Mouse (Mus musculus) midbrain, embryonic 16.5 days (tissue): ENCODE data around the gene Slc7a14. TPM values are rescaled to one million over a fixed set of nuclear protein-coding genes. Genes with fewer than 3 reads are reported as not detected.

Source experiments
- ATAC-seq: fragments of 200-750 bp; cut with Nextera tagmentation; 2 replicates; pipeline ENCODE4 v1.8.0; 2017; ENCODE audit warnings: moderate TSS enrichment
- H3K27ac ChIP-seq: fragments of 300-500 bp; sonication (generic); 2 replicates; pipeline ENCODE4 v1.5.1; 2014; ENCODE audit warnings: mild to moderate bottlenecking, low read length, mixed read lengths
- H3K27me3 ChIP-seq: fragments of 300-500 bp; sonication (generic); 2 replicates; pipeline ENCODE4 v1.6.1; 2014; ENCODE audit warnings: low read depth, low read length, mixed read lengths; ENCODE audit not compliant: control insufficient read depth, insufficient read depth
- H3K36me3 ChIP-seq: fragments of 300-500 bp; sonication (generic); 2 replicates; pipeline ENCODE4 v1.6.1; 2014; ENCODE audit warnings: mild to moderate bottlenecking, low read length, moderate library complexity, mixed read lengths; ENCODE audit not compliant: control insufficient read depth, insufficient read depth
- H3K4me1 ChIP-seq: fragments of 300-500 bp; sonication (generic); 2 replicates; pipeline ENCODE4 v1.6.1; 2014; ENCODE audit warnings: mild to moderate bottlenecking, low read length, mixed read lengths; ENCODE audit not compliant: control insufficient read depth, insufficient read depth
- H3K4me2 ChIP-seq: fragments of 300-500 bp; sonication (generic); 2 replicates; pipeline ENCODE4 v1.6.1; 2014; ENCODE audit warnings: mild to moderate bottlenecking, low read length, mixed read lengths
- H3K4me3 ChIP-seq: fragments of 300-500 bp; sonication (generic); 2 replicates; pipeline ENCODE4 v1.5.1; 2014; ENCODE audit warnings: low read depth, mild to moderate bottlenecking, low read length, moderate library complexity, mixed read lengths
- H3K9ac ChIP-seq: fragments of 300-500 bp; sonication (generic); 2 replicates; pipeline ENCODE4 v1.6.1; 2014; ENCODE audit warnings: low read depth, low read length, mixed read lengths
- H3K9me3 ChIP-seq: fragments of 300-500 bp; sonication (generic); replicated peaks from 2 replicates; pipeline ENCODE4 v1.6.1; 2014; ENCODE audit warnings: mild to moderate bottlenecking, low read length, mixed read lengths; ENCODE audit not compliant: control insufficient read depth, poor library complexity, severe bottlenecking
- WGBS: fragments of 180-500 bp; shearing (Covaris S2); extraction: QIAGEN DNeasy Blood & Tissue Kit; methylation state at CpG from one replicate; pipeline ENCODE4 v1.1.7; 2014; 5-methylcytosine and 5-hydroxymethylcytosine counted together
- polyA plus RNA-seq: library from polyadenylated mRNA; unstranded; fragments of >200 nt; fragmentation: Nextera tagmentation; extraction: Ambion mirVana; gene quantifications from 2 replicates; pipeline ENCODE4 v1.2.1, GENCODE M21; 2015

Gene Slc7a14
- polyA plus RNA-seq, 1 experiment from 2014 or later, result 8.1 TPM

DNA sequence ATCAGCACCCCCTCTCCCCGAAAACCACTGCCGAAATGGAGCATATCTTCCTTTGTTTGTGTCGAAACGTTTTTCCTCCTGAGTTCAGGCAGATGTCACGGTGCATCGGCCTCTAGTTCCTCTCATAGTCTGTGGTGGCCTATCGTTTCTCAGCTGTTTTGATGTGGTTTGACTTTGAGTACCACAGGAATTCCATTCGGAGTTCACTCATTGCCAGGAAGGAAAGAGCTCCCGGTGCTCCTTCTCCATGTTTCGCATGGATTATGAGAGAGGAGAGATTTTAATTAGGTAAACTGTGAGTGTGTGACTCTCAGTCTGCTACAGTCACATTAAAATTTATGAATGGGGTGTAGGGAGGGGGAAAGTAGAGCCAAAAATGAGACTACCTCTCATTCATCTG is 150.1 kb downstream of the Slc7a14 start:
- no peaks in the 10 kb centered on the region for H3K9me3 ChIP-seq
- no peaks in the 10 kb centered on the region for H3K36me3 ChIP-seq
- H3K4me2 ChIP-seq, result no peak overlapping the region
- no peak for ATAC-seq
- H3K27ac ChIP-seq, result no peak overlapping the region
- no peak overlapping the region for H3K4me3 ChIP-seq
- H3K4me1 ChIP-seq, result no peaks in the 10 kb centered on the region
- 69% methylated on average over 10 of the region's 10 CpGs for WGBS
- H3K9ac ChIP-seq, result no peak overlapping the region
- H3K27me3 ChIP-seq, result no peaks in the 10 kb centered on the region

DNA sequence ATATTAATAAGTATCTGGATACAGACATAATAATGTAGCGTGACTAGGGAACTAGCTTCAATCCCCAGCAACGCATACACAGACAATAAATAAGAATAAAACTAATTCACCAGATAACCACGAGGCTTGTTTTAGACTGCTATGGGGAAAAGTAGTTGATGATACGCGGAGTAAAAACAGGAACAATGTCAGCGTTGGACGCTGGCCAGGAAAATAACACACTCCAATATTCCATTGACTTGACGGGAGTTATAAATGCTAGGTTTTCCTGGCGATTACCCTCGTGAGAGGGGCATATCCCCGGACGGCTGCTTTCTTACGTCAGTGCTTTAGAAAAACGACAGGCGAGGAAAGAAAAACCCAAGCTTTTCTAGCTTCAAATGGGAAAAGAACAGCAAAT is 152.4 kb downstream of the Slc7a14 start:
- ATAC-seq, result no peak
- no peak overlapping the region for H3K4me2 ChIP-seq
- no peaks in the 10 kb centered on the region for H3K36me3 ChIP-seq
- no peaks in the 10 kb centered on the region for H3K27me3 ChIP-seq
- WGBS, result 79% methylated on average over 15 of the region's 15 CpGs
- H3K4me1 ChIP-seq, result no peaks in the 10 kb centered on the region
- H3K27ac ChIP-seq, result no peak overlapping the region
- H3K4me3 ChIP-seq, result no peak overlapping the region
- no peaks in the 10 kb centered on the region for H3K9me3 ChIP-seq
- no peak overlapping the region for H3K9ac ChIP-seq

DNA sequence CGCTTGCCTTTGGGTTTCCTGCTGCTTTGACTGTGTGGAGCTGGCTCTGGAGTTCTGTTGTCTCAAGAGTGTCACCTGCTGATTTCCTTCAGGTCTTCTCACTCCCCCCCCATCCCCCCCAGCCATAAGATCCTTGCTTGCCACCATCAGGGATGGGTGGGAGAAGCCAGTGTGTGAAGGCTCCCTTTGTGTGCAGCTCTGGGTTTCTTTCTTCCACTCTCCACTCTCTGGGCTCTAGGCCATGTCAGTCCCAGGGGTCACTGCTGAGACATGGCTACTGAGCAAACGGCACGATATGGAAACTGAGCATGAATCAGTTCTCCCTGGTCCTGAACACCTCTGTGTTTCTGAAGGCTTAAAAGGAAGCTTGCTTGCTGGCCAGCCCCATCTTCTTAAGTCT is 154.1 kb downstream of the Slc7a14 start:
- Histone ChIP-seq H3K4me1 (no peaks in the 10 kb centered on the region), H3K4me2 (no peak overlapping the region), H3K9ac (no peak overlapping the region), H3K27ac (no peak overlapping the region), H3K27me3 (no peaks in the 10 kb centered on the region), H3K9me3 (no peaks in the 10 kb centered on the region), H3K4me3 (no peak overlapping the region), H3K36me3 (no peaks in the 10 kb centered on the region)
- 45% methylated on average over 3 of the region's 3 CpGs for WGBS
- ATAC-seq, result no peak

Other genes with a start within 250 kb of the Slc7a14 start
- 29.9 and 32.4 TPM in 2 replicates for gene Skil, start 215.3 kb downstream of the Slc7a14 start, polyA plus RNA-seq
- gene Cldn11, start 160.5 kb downstream of the Slc7a14 start, polyA plus RNA-seq, result 37.3 and 41.4 TPM in 2 replicates